Mouse (Mus musculus) megakaryocyte, embryonic 14.5 days (primary cell): ENCODE results near the gene Bmx.

ENCODE experiments used
- FLI1 ChIP-seq: IDR thresholded peaks from 2 replicates; pipeline ENCODE4 v1.6.1; 2012; ENCODE audit warnings: low read length, inconsistent platforms, mixed read lengths
- GATA1 ChIP-seq: IDR thresholded peaks from 3 replicates; pipeline ENCODE4 v1.6.1; 2012; ENCODE audit warnings: mixed read lengths, low read length, inconsistent platforms, borderline replicate concordance

- TF ChIP-seq GATA1, result no peak
- no peak for TF ChIP-seq FLI1
Measured at GRCm38 (mm10) chrX:164264861-164265260, 6.9 kb upstream of the Bmx start.
